Mouse (Mus musculus): Measurements from ENCODE around the gene Ugt1a6a.

- no peak for TF ChIP-seq CTCF (IDR thresholded peaks at IDR 0.05; ENCODE audit: insufficient read depth, low read depth, low read length)
- no peak for TF ChIP-seq POLR2A (IDR thresholded peaks at IDR 0.05; ENCODE audit: insufficient read depth, low read depth, low read length)
Measured at GRCm38 (mm10) chr1:88092341-88092740, 42.3 kb upstream of the Ugt1a6a start.

Measured in olfactory bulb, adult 2 months (tissue).